In the genomic region with DNA sequence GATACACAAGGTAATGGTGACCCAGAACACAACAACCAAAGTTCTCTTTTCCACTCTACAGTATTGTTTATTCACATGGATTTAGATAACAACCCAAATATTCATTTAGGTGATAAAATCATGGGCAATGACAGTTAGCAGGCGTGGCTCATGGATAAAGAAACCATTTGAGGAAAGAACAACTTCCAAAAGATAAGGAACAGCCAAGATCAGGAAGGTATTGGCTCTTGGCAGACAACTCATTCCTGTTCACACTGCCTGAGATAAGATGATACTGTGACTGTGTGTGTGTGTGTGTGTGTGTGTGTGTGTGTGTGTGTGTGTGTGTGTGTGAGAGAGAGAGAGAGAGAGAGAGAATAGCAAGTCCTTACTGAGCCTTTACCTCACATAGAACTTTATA, we compare ENCODE assay signal across 14 mouse cellular contexts.
"Had no signal": no experiment of that assay in that cellular context is flagged by ENCODE, and none has a peak within 500 bp of the region (broad histone marks: within the 10 kb centered on the region; RNA-seq: fewer than 3 reads in every experiment).

No protein-coding gene starts in this region.

- H3K36me3 ChIP-seq: limb, embryonic 10.5 days; limb, embryonic 13.5 days; liver, embryonic 12.5 days; liver, embryonic 15.5 days; lung, embryonic 15.5 days had no signal

- H3K9me3 ChIP-seq: limb, embryonic 10.5 days; limb, embryonic 13.5 days; liver, embryonic 12.5 days; liver, embryonic 15.5 days; lung, embryonic 15.5 days had no signal

- H3K4me2 ChIP-seq: limb, embryonic 13.5 days; liver, embryonic 12.5 days; liver, embryonic 15.5 days; lung, embryonic 15.5 days had no signal

- H3K4me3 ChIP-seq: limb, embryonic 10.5 days; limb, embryonic 13.5 days; liver, embryonic 12.5 days; liver, embryonic 15.5 days; lung, embryonic 15.5 days had no signal

- H3K9ac ChIP-seq: limb, embryonic 13.5 days; liver, embryonic 12.5 days; liver, embryonic 15.5 days; lung, embryonic 15.5 days had no signal

- ATAC-seq: liver, embryonic 12.5 days had no signal

- H3K27ac ChIP-seq: limb, embryonic 10.5 days; limb, embryonic 13.5 days; liver, embryonic 12.5 days; liver, embryonic 15.5 days; lung, embryonic 15.5 days had no signal

- H3K27me3 ChIP-seq: limb, embryonic 13.5 days; liver, embryonic 12.5 days; liver, embryonic 15.5 days; lung, embryonic 15.5 days had no signal

- DNase-seq: kidney, adult 8-10 months; kidney, postnatal 14 days; kidney, postnatal 4 days; liver; lung, adult 18-20 months; lung, postnatal 10 days; lung, postnatal 36 days; thymus, adult 18-20 months; thymus, postnatal 36 days had no signal

- H3K4me1 ChIP-seq: liver, embryonic 12.5 days; liver, embryonic 15.5 days had no signal
